9 mouse cellular contexts compared by ENCODE assay signal in genomic region chr17:17345374-17346183, GRCm38 (mm10). TPM values are rescaled to one million over a fixed set of nuclear protein-coding genes. Genes with fewer than 3 reads are reported as not detected.
DNase-seq lines count a peak whose midpoint lies in the region; ATAC-seq and TF ChIP-seq lines count a peak whose summit lies in the region.
"Not testable (repeated sequence)": the region's sequence is repeated elsewhere in the genome, so short reads cannot be mapped to it uniquely, and the experiment has no call there.
"Had no signal": no experiment of that assay in that cellular context is flagged by ENCODE, and none has a peak within 500 bp of the region (broad histone marks: within the 10 kb centered on the region; RNA-seq: fewer than 3 reads in every experiment).

No protein-coding gene starts in this region.

- not testable (repeated sequence) for H3K4me1 ChIP-seq in ES-Bruce4 (ENCODE audit: control insufficient read depth, insufficient read depth, low read length); forebrain, embryonic 13.5 days; heart, embryonic 16.5 days (ENCODE audit: control insufficient read depth, insufficient read depth, low read length); intestine, postnatal 0 days (replicated peaks; ENCODE audit: control insufficient read depth, insufficient read depth, low read length); liver, embryonic 11.5 days (replicated peaks; ENCODE audit: control insufficient read depth, insufficient read depth, low read length); neural tube, embryonic 15.5 days

- not testable (repeated sequence) for TF ChIP-seq POLR2A in ES-Bruce4 (IDR thresholded peaks at IDR 0.05; ENCODE audit: insufficient read depth, low read length)

- TF ChIP-seq CTCF in ES-Bruce4 (IDR thresholded peaks at IDR 0.05; ENCODE audit: low read depth, low read length); intestine, postnatal 0 days (IDR thresholded peaks at IDR 0.05; ENCODE audit: low read depth): not testable (repeated sequence)

- not testable (repeated sequence) for H3K9ac ChIP-seq in ES-Bruce4 (ENCODE audit: low read depth, poor library complexity, severe bottlenecking); intestine, postnatal 0 days (ENCODE audit: low read depth, low read length); liver, embryonic 11.5 days (ENCODE audit: low read depth, low read length)
- peak overlapping the region; percentile 56 for H3K9ac ChIP-seq in forebrain, embryonic 13.5 days
- H3K9ac ChIP-seq in heart, embryonic 16.5 days (ENCODE audit: low read length), result peak overlapping the region; percentile 41; the same call in 1 of the 2 replicates
- H3K9ac ChIP-seq in neural tube, embryonic 15.5 days (replicated peaks), result peak overlapping the region; percentile 34; the same call in 1 of the 2 replicates

- H3K4me3 ChIP-seq in ES-Bruce4 (ENCODE audit: low read depth, low read length), result peak overlapping the region; percentile 54
- H3K4me3 ChIP-seq in forebrain, embryonic 13.5 days, result peak overlapping the region; percentile 33
- H3K4me3 ChIP-seq in heart, embryonic 16.5 days (ENCODE audit: low read length), result peak overlapping the region; percentile 40
- H3K4me3 ChIP-seq in intestine, postnatal 0 days (ENCODE audit: low read depth, low read length), result peak overlapping the region; percentile 27
- H3K4me3 ChIP-seq in liver, embryonic 11.5 days (ENCODE audit: low read depth, low read length), result peak overlapping the region; percentile 20; the same call in 1 of the 2 replicates
- H3K4me3 ChIP-seq in neural tube, embryonic 15.5 days (replicated peaks), result peak overlapping the region; percentile 31

- not testable (repeated sequence) for H3K36me3 ChIP-seq in ES-Bruce4 (ENCODE audit: control insufficient read depth, insufficient read depth, low read length, poor library complexity, severe bottlenecking); forebrain, embryonic 13.5 days (ENCODE audit: poor library complexity, severe bottlenecking); heart, embryonic 16.5 days (ENCODE audit: control insufficient read depth, insufficient read depth); intestine, postnatal 0 days (ENCODE audit: control insufficient read depth, insufficient read depth); liver, embryonic 11.5 days (ENCODE audit: control insufficient read depth, insufficient read depth, low read length); neural tube, embryonic 15.5 days

- peak; percentile 2 for DNase-seq in embryo, embryonic 10.5 days (ENCODE audit: low spot score)
- not testable (repeated sequence) for DNase-seq in liver, embryonic 11.5 days (ENCODE audit: low spot score)

- not testable (repeated sequence) for H3K9me3 ChIP-seq in ES-Bruce4 (replicated peaks; ENCODE audit: control insufficient read depth, insufficient read depth, low read length, poor library complexity, severe bottlenecking); forebrain, embryonic 13.5 days (replicated peaks); heart, embryonic 16.5 days (replicated peaks; ENCODE audit: control insufficient read depth, low read length); intestine, postnatal 0 days (ENCODE audit: control insufficient read depth); liver, embryonic 11.5 days (ENCODE audit: control insufficient read depth, low read length); neural tube, embryonic 15.5 days (replicated peaks)

- not testable (repeated sequence) for TF ChIP-seq EP300 in ES-Bruce4 (IDR thresholded peaks at IDR 0.05; ENCODE audit: insufficient read depth, low read depth, low read length)

- 3% methylated on average over 35 of the region's 40 CpGs for WGBS in forebrain, embryonic 13.5 days
- WGBS in heart, embryonic 16.5 days, result 3% methylated on average over 29 of the region's 40 CpGs
- WGBS in intestine, postnatal 0 days, result 3% methylated on average over 26 of the region's 40 CpGs
- WGBS in liver, embryonic 11.5 days, result 3% methylated on average over 27 of the region's 40 CpGs
- WGBS in neural tube, embryonic 15.5 days, result 6% methylated on average over 36 of the region's 40 CpGs

- H3K4me2 ChIP-seq in forebrain, embryonic 13.5 days, result peak overlapping the region; percentile 56
- peak overlapping the region; percentile 66 for H3K4me2 ChIP-seq in heart, embryonic 16.5 days (ENCODE audit: low read depth, low read length)
- peak overlapping the region; percentile 62 for H3K4me2 ChIP-seq in intestine, postnatal 0 days (replicated peaks; ENCODE audit: low read depth)
- peak overlapping the region; percentile 51 for H3K4me2 ChIP-seq in liver, embryonic 11.5 days
- H3K4me2 ChIP-seq in neural tube, embryonic 15.5 days, result peak overlapping the region; percentile 58

- not testable (repeated sequence) for H3K27ac ChIP-seq in ES-Bruce4 (ENCODE audit: insufficient read depth, low read length); forebrain, embryonic 13.5 days; heart, embryonic 16.5 days (ENCODE audit: low read length); intestine, postnatal 0 days (ENCODE audit: low read depth, low read length); liver, embryonic 11.5 days (ENCODE audit: low read depth, low read length); neural tube, embryonic 15.5 days (replicated peaks)

- H3K27me3 ChIP-seq in ES-Bruce4 (ENCODE audit: control insufficient read depth, insufficient read depth, low read length, poor library complexity, severe bottlenecking); forebrain, embryonic 13.5 days; heart, embryonic 16.5 days (ENCODE audit: control insufficient read depth, insufficient read depth, low read length); intestine, postnatal 0 days (replicated peaks; ENCODE audit: control insufficient read depth, insufficient read depth, low read length); liver, embryonic 11.5 days (replicated peaks; ENCODE audit: control insufficient read depth, insufficient read depth, low read length); neural tube, embryonic 15.5 days (replicated peaks): not testable (repeated sequence)

- ATAC-seq in forebrain, embryonic 13.5 days, result peak; percentile 85
- ATAC-seq in heart, embryonic 16.5 days (replicated peaks; ENCODE audit: extremely low read depth, insufficient read depth, low FRiP score), result not testable (repeated sequence)
- peak; percentile 51 for ATAC-seq in intestine, postnatal 0 days
- ATAC-seq in liver, embryonic 11.5 days (replicated peaks; ENCODE audit: low FRiP score), result peak; percentile 57
- ATAC-seq in megakaryocyte-erythroid progenitor cell, adult 5-6 weeks (replicated peaks; ENCODE audit: low FRiP score, low TSS enrichment, poor library complexity, severe bottlenecking), result peak; percentile 85
- peak; percentile 84 for ATAC-seq in neural tube, embryonic 15.5 days (ENCODE audit: low FRiP score)

RNA-seq across cellular contexts. Expression of gene Riok2, which starts 28.5 kb away (rescaled TPM):
- 52.6 and 58.5 TPM in 2 replicates for polyA plus RNA-seq in ES-Bruce4 (2011; ENCODE audit: insufficient read depth, insufficient read length, low read depth, missing spikeins)
- polyA plus RNA-seq in forebrain, embryonic 13.5 days (2015; fragmentation: Nextera tagmentation; extraction: Ambion mirVana), result 29.3 and 32.9 TPM in 2 replicates
- 19.3 and 23.5 TPM in 2 replicates for polyA plus RNA-seq in heart, embryonic 16.5 days (2015; fragmentation: Nextera tagmentation; extraction: Ambion mirVana)
- polyA plus RNA-seq in intestine, postnatal 0 days (2015; fragmentation: Nextera tagmentation; extraction: Ambion mirVana), result 13.6 and 14.5 TPM in 2 replicates
- 29.6 and 31.6 TPM in 2 replicates for polyA plus RNA-seq in liver, embryonic 11.5 days (2014; fragmentation: Nextera tagmentation; extraction: Ambion mirVana)
- total RNA-seq in megakaryocyte-erythroid progenitor cell, adult 5-6 weeks (2014; fragmentation: Nextera tagmentation), result 40.4 and 47.6 TPM in 2 replicates
- total RNA-seq in megakaryocyte-erythroid progenitor cell, adult 5-6 weeks (2017), result 81.0 and 88.3 TPM in 2 replicates
- 22.6 and 26.4 TPM in 2 replicates for polyA plus RNA-seq in neural tube, embryonic 15.5 days (2015; fragmentation: Nextera tagmentation; extraction: Ambion mirVana)

RNA-seq across cellular contexts. Expression of gene Lix1, which starts 56.9 kb away (rescaled TPM):
- 0.78 and 0.81 TPM in 2 replicates for polyA plus RNA-seq in ES-Bruce4 (2011; ENCODE audit: insufficient read depth, insufficient read length, low read depth, missing spikeins)
- 57.7 and 59.1 TPM in 2 replicates for polyA plus RNA-seq in forebrain, embryonic 13.5 days (2015; fragmentation: Nextera tagmentation; extraction: Ambion mirVana)
- 2.7 and 3.7 TPM in 2 replicates for polyA plus RNA-seq in heart, embryonic 16.5 days (2015; fragmentation: Nextera tagmentation; extraction: Ambion mirVana)
- 3.7 and 4.4 TPM in 2 replicates for polyA plus RNA-seq in intestine, postnatal 0 days (2015; fragmentation: Nextera tagmentation; extraction: Ambion mirVana)
- 2.8 and 3.9 TPM in 2 replicates for polyA plus RNA-seq in liver, embryonic 11.5 days (2014; fragmentation: Nextera tagmentation; extraction: Ambion mirVana)
- total RNA-seq in megakaryocyte-erythroid progenitor cell, adult 5-6 weeks (2014; fragmentation: Nextera tagmentation), result not detected in 2 replicates
- total RNA-seq in megakaryocyte-erythroid progenitor cell, adult 5-6 weeks (2017), result not detected in 2 replicates
- 18.3 and 18.7 TPM in 2 replicates for polyA plus RNA-seq in neural tube, embryonic 15.5 days (2015; fragmentation: Nextera tagmentation; extraction: Ambion mirVana)
- polyA plus RNA-seq: Patski had no signal
